Mouse (Mus musculus): ENCODE measurements around the gene Tmem201.
A peak's percentile ranks its signal among the peaks of the same experiment; 100 is the strongest.

Gene Tmem201

GRCm38 (mm10) chr4:149678006-149678405, 59.8 kb downstream of the Tmem201 start:
- no peak for DNase-seq

- peak; percentile 59 to 67 for DNase-seq
Measured at GRCm38 (mm10) chr4:149675378-149676261, 62.2 kb downstream of the Tmem201 start.

- no peak for DNase-seq
Measured at GRCm38 (mm10) chr4:149674814-149675377, 62.9 kb downstream of the Tmem201 start.

- no peak for DNase-seq
Measured at GRCm38 (mm10) chr4:149672747-149673146, 65.1 kb downstream of the Tmem201 start.

GRCm38 (mm10) chr4:149671175-149671574, 66.7 kb downstream of the Tmem201 start:
- no peak for DNase-seq

- DNase-seq = no peak
Measured at GRCm38 (mm10) chr4:149665692-149666090, 72.2 kb downstream of the Tmem201 start.

All from spleen, adult 18-20 months (tissue).